Mouse (Mus musculus): ENCODE data around the gene Tdp2. TPM values are rescaled to one million over a fixed set of nuclear protein-coding genes. Genes with fewer than 3 reads are reported as not detected.
A peak's percentile ranks its signal among the peaks of the same experiment; 100 is the strongest.
"Not testable (repeated sequence)": the region's sequence is repeated elsewhere in the genome, so short reads cannot be mapped to it uniquely, and the experiment has no call there.

Gene Tdp2
- polyA plus RNA-seq, 1 experiment from 2014 or later, result 66.3 TPM

- DNase-seq (no peak), ATAC-seq (ENCODE audit: insufficient read depth) (no peak)
- no peaks in the 10 kb centered on the region for H3K36me3 ChIP-seq (ENCODE audit: insufficient read depth)
- H3K9ac ChIP-seq, result no peak overlapping the region
- TF ChIP-seq CTCF (IDR thresholded peaks at IDR 0.05; ENCODE audit: low read depth), result no peak
- WGBS, result 78% methylated on average over 4 of the region's 4 CpGs
- no peak overlapping the region for H3K4me2 ChIP-seq
- no peak overlapping the region for H3K27ac ChIP-seq (ENCODE audit: low read depth)
- H3K27me3 ChIP-seq (ENCODE audit: insufficient read depth, low read length), result no peaks in the 10 kb centered on the region
- no peaks in the 10 kb centered on the region; the same call in 1 of the 2 replicates for H3K4me1 ChIP-seq (ENCODE audit: insufficient read depth)
- no peak overlapping the region for H3K4me3 ChIP-seq (ENCODE audit: low read depth, low read length)
- no peaks in the 10 kb centered on the region for H3K9me3 ChIP-seq (ENCODE audit: low read depth, low read length)
These were observed 5.9 kb upstream of the Tdp2 start for GRCm38 (mm10) chr13:24825587-24825986.

- Histone ChIP-seq H3K4me3 (ENCODE audit: low read depth, low read length) (no peak overlapping the region), H3K27ac (ENCODE audit: low read depth) (no peak overlapping the region), H3K36me3 (ENCODE audit: insufficient read depth) (no peaks in the 10 kb centered on the region), H3K9ac (no peak overlapping the region), H3K4me2 (no peak overlapping the region), H3K4me1 (ENCODE audit: insufficient read depth) (no peaks in the 10 kb centered on the region; the same call in 1 of the 2 replicates), H3K27me3 (ENCODE audit: insufficient read depth, low read length) (no peaks in the 10 kb centered on the region), H3K9me3 (ENCODE audit: low read depth, low read length) (no peaks in the 10 kb centered on the region)
- WGBS, result 61% methylated on average over 7 of the region's 7 CpGs
- TF ChIP-seq CTCF (IDR thresholded peaks at IDR 0.05; ENCODE audit: low read depth), result no peak
- DNase-seq, result no peak
- no peak for ATAC-seq (ENCODE audit: insufficient read depth)
These were observed 5.4 kb upstream of the Tdp2 start for GRCm38 (mm10) chr13:24826116-24826515.

DNA sequence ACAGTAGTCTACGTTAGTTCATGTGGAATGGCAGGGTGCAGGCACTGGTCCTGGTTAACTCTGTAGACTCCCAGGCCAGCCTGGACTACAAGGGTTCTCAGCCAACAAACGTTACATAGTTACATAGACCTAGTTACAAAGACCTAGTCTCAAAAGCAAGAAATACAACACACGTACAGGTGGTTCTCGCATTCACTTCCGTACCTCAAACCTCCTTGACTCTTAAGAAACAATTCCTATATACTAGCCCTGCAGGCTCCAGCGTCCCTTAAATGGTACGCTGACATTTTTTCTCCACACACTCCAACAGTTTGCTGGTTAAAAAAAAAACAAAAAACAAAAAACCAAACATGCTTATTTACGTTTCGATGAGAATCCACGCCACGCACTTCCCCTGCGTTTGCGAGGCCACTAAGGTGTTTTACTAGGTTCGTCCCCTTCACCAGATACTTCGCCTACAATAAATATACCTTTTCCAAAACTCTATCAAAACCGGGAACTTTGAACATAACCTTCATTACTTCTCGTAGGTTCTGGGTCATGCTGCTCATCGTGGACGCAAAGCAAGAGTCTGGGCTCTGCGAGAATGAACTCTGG is 625 bp upstream of the Tdp2 start:
- peak overlapping the region; percentile 94 for H3K4me3 ChIP-seq (ENCODE audit: low read depth, low read length)
- ATAC-seq (ENCODE audit: insufficient read depth), result no peak
- TF ChIP-seq CTCF (IDR thresholded peaks at IDR 0.05; ENCODE audit: low read depth), result no peak
- peak overlapping the region; percentile 82 for H3K4me2 ChIP-seq
- no peaks in the 10 kb centered on the region for H3K9me3 ChIP-seq (ENCODE audit: low read depth, low read length)
- DNase-seq, result peak; percentile 37
- no peaks in the 10 kb centered on the region for H3K27me3 ChIP-seq (ENCODE audit: insufficient read depth, low read length)
- peaks cover 12% of the 10 kb centered on the region for H3K4me1 ChIP-seq (ENCODE audit: insufficient read depth)
- H3K36me3 ChIP-seq (ENCODE audit: insufficient read depth), result 0 out of 2 replicates have a peak, but pooled peaks cover 5% of the 10 kb centered on the region
- 3% methylated on average over 20 of the region's 20 CpGs for WGBS
- peak overlapping the region; percentile 95 for H3K9ac ChIP-seq
- H3K27ac ChIP-seq (ENCODE audit: low read depth), result peak overlapping the region; percentile 66

- Histone ChIP-seq H3K4me3 (ENCODE audit: low read depth, low read length) (peak overlapping the region; percentile 94), H3K27me3 (ENCODE audit: insufficient read depth, low read length) (no peaks in the 10 kb centered on the region), H3K9me3 (ENCODE audit: low read depth, low read length) (no peaks in the 10 kb centered on the region), H3K4me2 (peak overlapping the region; percentile 82), H3K36me3 (ENCODE audit: insufficient read depth) (peaks cover 13% of the 10 kb centered on the region), H3K4me1 (ENCODE audit: insufficient read depth) (peaks cover 12% of the 10 kb centered on the region), H3K27ac (ENCODE audit: low read depth) (peak overlapping the region; percentile 94), H3K9ac (peak overlapping the region; percentile 95)
- ATAC-seq (ENCODE audit: insufficient read depth) (no peak; the same call in 1 of the 2 replicates), DNase-seq (no peak)
- WGBS, result 3% methylated on average over 21 of the region's 21 CpGs
- no peak for TF ChIP-seq CTCF (IDR thresholded peaks at IDR 0.05; ENCODE audit: low read depth)
These were observed 792 bp downstream of the Tdp2 start for GRCm38 (mm10) chr13:24832131-24832810.

GRCm38 (mm10) chr13:24832811-24833155 is 1.3 kb downstream of the Tdp2 start:
- H3K27me3 ChIP-seq (ENCODE audit: insufficient read depth, low read length), result no peaks in the 10 kb centered on the region
- peak overlapping the region; percentile 82 for H3K4me2 ChIP-seq
- TF ChIP-seq CTCF (IDR thresholded peaks at IDR 0.05; ENCODE audit: low read depth), result no peak
- WGBS, result 29% methylated on average over 2 of the region's 2 CpGs
- no peak overlapping the region for H3K27ac ChIP-seq (ENCODE audit: low read depth)
- H3K4me3 ChIP-seq (ENCODE audit: low read depth, low read length), result peak overlapping the region; percentile 94
- DNase-seq, result no peak
- peaks cover 15% of the 10 kb centered on the region for H3K36me3 ChIP-seq (ENCODE audit: insufficient read depth)
- H3K9me3 ChIP-seq (ENCODE audit: low read depth, low read length), result no peaks in the 10 kb centered on the region
- no peak for ATAC-seq (ENCODE audit: insufficient read depth)
- H3K9ac ChIP-seq, result peak overlapping the region; percentile 95
- peaks cover 12% of the 10 kb centered on the region for H3K4me1 ChIP-seq (ENCODE audit: insufficient read depth)

DNA sequence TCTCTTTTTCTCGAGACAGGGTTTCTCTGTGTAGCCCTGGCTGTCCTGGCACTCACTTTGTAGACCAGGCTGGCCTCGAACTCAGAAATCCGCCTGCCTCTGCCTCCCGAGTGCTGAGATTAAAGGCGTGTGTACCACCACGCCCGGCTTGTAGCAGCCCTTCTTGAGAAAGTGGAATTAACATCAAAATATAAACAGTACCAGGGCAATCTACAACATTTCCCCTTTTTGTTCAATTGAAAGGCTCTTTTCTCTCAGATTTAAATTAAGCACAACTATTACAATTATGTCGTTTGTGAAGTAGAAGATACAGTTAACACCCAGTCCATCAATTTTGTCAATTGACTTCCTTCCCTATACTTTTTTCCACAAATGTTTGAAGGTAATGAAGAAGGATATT is 6.3 kb downstream of the Tdp2 start:
- H3K27me3 ChIP-seq (ENCODE audit: insufficient read depth, low read length); DNase-seq; H3K4me3 ChIP-seq (ENCODE audit: low read depth, low read length); ATAC-seq (ENCODE audit: insufficient read depth); H3K9me3 ChIP-seq (ENCODE audit: low read depth, low read length); H3K9ac ChIP-seq; H3K4me2 ChIP-seq; H3K27ac ChIP-seq (ENCODE audit: low read depth): not testable (repeated sequence)
- Histone ChIP-seq H3K4me1 (ENCODE audit: insufficient read depth) (peaks cover 12% of the 10 kb centered on the region), H3K36me3 (ENCODE audit: insufficient read depth) (peaks cover 47% of the 10 kb centered on the region)
- WGBS, result 88% methylated on average over 8 of the region's 8 CpGs

GRCm38 (mm10) chr13:24839831-24840230 is 8.4 kb downstream of the Tdp2 start:
- H3K36me3 ChIP-seq (ENCODE audit: insufficient read depth), result peaks cover 51% of the 10 kb centered on the region
- 63% methylated on average over 3 of the region's 3 CpGs for WGBS
- TF ChIP-seq CTCF (IDR thresholded peaks at IDR 0.05; ENCODE audit: low read depth), result no peak
- no peak for ATAC-seq (ENCODE audit: insufficient read depth)
- no peak overlapping the region for H3K4me2 ChIP-seq
- H3K9me3 ChIP-seq (ENCODE audit: low read depth, low read length), result no peaks in the 10 kb centered on the region
- H3K4me3 ChIP-seq (ENCODE audit: low read depth, low read length), result no peak overlapping the region
- H3K27me3 ChIP-seq (ENCODE audit: insufficient read depth, low read length), result no peaks in the 10 kb centered on the region
- H3K27ac ChIP-seq (ENCODE audit: low read depth), result no peak overlapping the region; the same call in 1 of the 2 replicates
- H3K9ac ChIP-seq, result no peak overlapping the region
- no peaks in the 10 kb centered on the region for H3K4me1 ChIP-seq (ENCODE audit: insufficient read depth)
- no peak for DNase-seq
